Mouse (Mus musculus): ENCODE measurements at regions not wholly inside any gene's neighbourhood (a gene's known extent, or its start where the extent isn't known, plus 50 kb on each side); places are given as distances from the start of the nearest gene placed in this dataset.

- H3K36me3 ChIP-seq (replicated peaks in 1 of 2; ENCODE audit: control insufficient read depth in 1 of 2, insufficient read depth in 1 of 2, low read length in 1 of 2): no peaks in the 10 kb centered on the region
- in situ Hi-C loops (cut with MboI; ENCODE audit: low pct_ligation_motif_present, low pct_unique_long_range_greater_than_20kb, low sequenced_read_pairs) (no loop called here), dilution Hi-C loops (cut with MboI; ENCODE audit: extremely low pct_ligation_motif_present, extremely low pct_unique_long_range_greater_than_20kb, low sequenced_read_pairs) (no loop called here)
- H3K4me3 ChIP-seq (replicated peaks in 1 of 3; ENCODE audit: low read depth in 2 of 3, low read length in 2 of 3, poor library complexity in 1 of 3): no peak overlapping the region
- peaks cover 17 to 30% of the 10 kb centered on the region in 2 experiments for H3K4me1 ChIP-seq (ENCODE audit: control insufficient read depth in 1 of 2, insufficient read depth in 2 of 2)
- peaks cover 2% of the 10 kb centered on the region for H3K9me3 ChIP-seq (replicated peaks; ENCODE audit: low read length)
- TF ChIP-seq MAX (IDR thresholded peaks at IDR 0.05; ENCODE audit: low read length): no peak
- no peak for TF ChIP-seq POLR2A (IDR thresholded peaks at IDR 0.05; ENCODE audit: low read depth, low read length)
- TF ChIP-seq E2F4 (IDR thresholded peaks at IDR 0.05; ENCODE audit: insufficient replicate concordance, low read depth, low read length): no peak
- no peak for TF ChIP-seq MYC (IDR thresholded peaks at IDR 0.05; ENCODE audit: low read depth, low read length)
- TF ChIP-seq SIN3A (IDR thresholded peaks at IDR 0.05; ENCODE audit: low read length): no peak
- TF ChIP-seq TCF12 (IDR thresholded peaks at IDR 0.05; ENCODE audit: low read depth, low read length): no peak
- TF ChIP-seq CTCF (conservative IDR thresholded peaks at IDR 0.05 in 1 of 2, IDR thresholded peaks at IDR 0.05 in 1 of 2; ENCODE audit: low read depth in 2 of 2, low read length in 2 of 2): no peak
- TF ChIP-seq EP300 (IDR thresholded peaks at IDR 0.05; ENCODE audit: low read length): no peak
- TF ChIP-seq PAX5 (IDR thresholded peaks at IDR 0.05; ENCODE audit: low read length): no peak
- TF ChIP-seq UBTF (IDR thresholded peaks at IDR 0.05; ENCODE audit: low read depth, low read length): no peak
- TF ChIP-seq NELFE (IDR thresholded peaks at IDR 0.05; ENCODE audit: low read depth, low read length): no peak
- H3K27ac ChIP-seq (ENCODE audit: insufficient read depth, low read depth): no peak overlapping the region
- H3K27me3 ChIP-seq (replicated peaks): no peaks in the 10 kb centered on the region
- no peak overlapping the region for H3K9ac ChIP-seq (ENCODE audit: insufficient read depth, low read depth)
- H3K4me2 ChIP-seq (ENCODE audit: insufficient read depth, low read depth, poor library complexity, severe bottlenecking): no peak overlapping the region
- H3K79me2 ChIP-seq (replicated peaks; ENCODE audit: control insufficient read depth, extremely low read depth, insufficient read depth, poor library complexity, severe bottlenecking): peaks cover 6% of the 10 kb centered on the region
- DNase-seq (ENCODE audit: extremely low read depth): no peak
Observed at GRCm38 (mm10) chr2:79008642-79009041, 140.7 kb downstream of the Ube2e3 start.

GRCm38 (mm10) chr2:79009791-79010190, 141.9 kb downstream of the Ube2e3 start:
- peaks cover 9 to 19% of the 10 kb centered on the region in 2 experiments for H3K4me1 ChIP-seq (ENCODE audit: control insufficient read depth in 1 of 2, insufficient read depth in 2 of 2)
- H3K4me3 ChIP-seq (replicated peaks in 1 of 3; ENCODE audit: low read depth in 2 of 3, low read length in 2 of 3, poor library complexity in 1 of 3): no peak overlapping the region
- peaks cover 5% of the 10 kb centered on the region for H3K79me2 ChIP-seq (replicated peaks; ENCODE audit: control insufficient read depth, extremely low read depth, insufficient read depth, poor library complexity, severe bottlenecking)
- H3K27me3 ChIP-seq (replicated peaks): no peaks in the 10 kb centered on the region
- H3K27ac ChIP-seq (ENCODE audit: insufficient read depth, low read depth): peak overlapping the region; percentile 66
- H3K4me2 ChIP-seq (ENCODE audit: insufficient read depth, low read depth, poor library complexity, severe bottlenecking): no peak overlapping the region
- in situ Hi-C loops (cut with MboI; ENCODE audit: low pct_ligation_motif_present, low pct_unique_long_range_greater_than_20kb, low sequenced_read_pairs) (no loop called here), dilution Hi-C loops (cut with MboI; ENCODE audit: extremely low pct_ligation_motif_present, extremely low pct_unique_long_range_greater_than_20kb, low sequenced_read_pairs) (no loop called here)
- H3K9me3 ChIP-seq (replicated peaks; ENCODE audit: low read length): peaks cover 10% of the 10 kb centered on the region
- peak; percentile 56 for DNase-seq (ENCODE audit: extremely low read depth)
- peak; percentile 6; the same call in 1 of the 2 replicates for TF ChIP-seq RAD21 (IDR thresholded peaks at IDR 0.05; ENCODE audit: low read depth, low read length)
- no peak for TF ChIP-seq ZC3H11A (IDR thresholded peaks at IDR 0.05; ENCODE audit: low read depth, low read length)
- 0 out of 2 replicates have a peak, but pooled peaks have one; percentile 28 for TF ChIP-seq JUND (conservative IDR thresholded peaks at IDR 0.05; ENCODE audit: low read depth, low read length)
- TF ChIP-seq POLR2AphosphoS2 (IDR thresholded peaks at IDR 0.05; ENCODE audit: low read depth, low read length): no peak
- TF ChIP-seq IRF4 (IDR thresholded peaks at IDR 0.05; ENCODE audit: low read depth, low read length): peak; percentile 70
- no peak for TF ChIP-seq SMC3 (IDR thresholded peaks at IDR 0.05; ENCODE audit: low read depth, low read length)
- no peak for TF ChIP-seq MAFK (IDR thresholded peaks at IDR 0.05; ENCODE audit: insufficient replicate concordance, low read length)
- H3K36me3 ChIP-seq (replicated peaks in 1 of 2; ENCODE audit: control insufficient read depth in 1 of 2, insufficient read depth in 1 of 2, low read length in 1 of 2): peaks cover 6 to 7% of the 10 kb centered on the region in 2 experiments
- H3K9ac ChIP-seq (ENCODE audit: insufficient read depth, low read depth): no peak overlapping the region
